Mouse (Mus musculus): ENCODE data around the gene BC053393. TPM values are rescaled to one million over a fixed set of nuclear protein-coding genes. Genes with fewer than 3 reads are reported as not detected.

Gene BC053393
- not detected in 2 replicates for polyA plus RNA-seq (2015; fragmentation: Nextera tagmentation; extraction: Ambion mirVana)

DNA sequence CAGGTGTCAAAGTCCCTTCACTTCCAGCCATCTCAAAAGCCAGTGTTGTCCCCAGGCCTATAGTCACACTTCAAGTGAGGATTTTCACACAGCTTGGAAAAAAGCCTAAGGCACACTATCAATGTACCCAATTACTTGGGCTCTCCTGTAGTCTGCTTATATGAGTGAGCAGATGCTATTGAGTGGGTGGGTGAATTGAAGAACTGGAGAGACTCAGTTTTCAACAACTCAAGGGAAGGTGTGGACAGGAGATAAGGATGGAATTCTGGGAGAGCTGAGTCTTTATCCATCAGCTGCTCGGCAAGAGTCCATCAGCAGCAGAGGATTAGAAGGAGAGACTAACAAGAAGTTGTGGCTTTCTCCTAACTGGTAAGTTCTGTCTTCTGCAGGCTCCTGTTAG, at the start of gene BC053393:
BC053393 (plus strand) TSS at position 210 of the 400 bp plus-strand sequence.
- Histone ChIP-seq H3K27ac (ENCODE audit: low read length) (no peak within 1 kb of the TSS), H3K4me1 (ENCODE audit: control insufficient read depth, insufficient read depth, low read length) (no peaks in the 10 kb centered on the region), H3K27me3 (ENCODE audit: control insufficient read depth, insufficient read depth, low read length) (no peaks in the 10 kb centered on the region), H3K36me3 (ENCODE audit: control insufficient read depth, insufficient read depth, low read length) (no peaks in the 10 kb centered on the region), H3K9me3 (replicated peaks; ENCODE audit: control insufficient read depth, low read length) (no peaks in the 10 kb centered on the region), H3K9ac (ENCODE audit: low read length) (no peak within 1 kb of the TSS), H3K4me3 (replicated peaks; ENCODE audit: low read length) (no peak within 1 kb of the TSS), H3K4me2 (ENCODE audit: low read depth, low read length) (no peak within 1 kb of the TSS)
- 61% methylated on average over 1 of the region's 1 CpGs for WGBS
- no peak for ATAC-seq (ENCODE audit: insufficient read depth, low FRiP score)

DNA sequence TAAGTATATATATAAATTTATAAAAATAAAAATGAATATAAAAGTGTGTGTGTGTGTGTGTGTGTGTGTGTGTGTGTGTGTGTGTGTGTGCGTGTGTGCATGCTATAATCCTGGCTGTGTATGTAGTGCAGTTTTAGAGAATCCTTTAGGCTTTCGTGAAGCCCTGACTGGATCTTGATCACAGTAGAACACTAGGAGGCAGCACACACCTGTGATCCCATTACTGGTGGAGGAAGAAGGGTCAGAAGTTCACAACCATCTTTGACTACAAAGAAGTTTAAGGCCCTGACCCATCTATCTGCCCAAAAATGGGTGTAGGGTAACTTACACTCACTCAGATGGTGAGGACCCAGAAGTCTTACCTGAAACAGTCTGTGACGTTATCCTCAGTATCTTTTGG, 48.6 kb upstream of the BC053393 start:
- Histone ChIP-seq H3K27ac (ENCODE audit: low read length) (no peak overlapping the region), H3K4me3 (replicated peaks; ENCODE audit: low read length) (no peak overlapping the region), H3K4me2 (ENCODE audit: low read depth, low read length) (no peak overlapping the region), H3K9ac (ENCODE audit: low read length) (no peak overlapping the region), H3K9me3 (replicated peaks; ENCODE audit: control insufficient read depth, low read length) (no peaks in the 10 kb centered on the region), H3K27me3 (ENCODE audit: control insufficient read depth, insufficient read depth, low read length) (no peaks in the 10 kb centered on the region), H3K36me3 (ENCODE audit: control insufficient read depth, insufficient read depth, low read length) (no peaks in the 10 kb centered on the region), H3K4me1 (ENCODE audit: control insufficient read depth, insufficient read depth, low read length) (no peaks in the 10 kb centered on the region)
- WGBS, result 74% methylated on average over 3 of the region's 3 CpGs
- ATAC-seq (ENCODE audit: insufficient read depth, low FRiP score), result no peak

- no peaks in the 10 kb centered on the region for H3K27me3 ChIP-seq (ENCODE audit: control insufficient read depth, insufficient read depth, low read length)
- H3K4me3 ChIP-seq (replicated peaks; ENCODE audit: low read length), result no peak within 1 kb of the TSS
- no peaks in the 10 kb centered on the region for H3K36me3 ChIP-seq (ENCODE audit: control insufficient read depth, insufficient read depth, low read length)
- ATAC-seq (ENCODE audit: insufficient read depth, low FRiP score), result no peak
- no peaks in the 10 kb centered on the region for H3K9me3 ChIP-seq (replicated peaks; ENCODE audit: control insufficient read depth, low read length)
- no peak within 1 kb of the TSS for H3K27ac ChIP-seq (ENCODE audit: low read length)
- H3K9ac ChIP-seq (ENCODE audit: low read length), result no peak within 1 kb of the TSS
- H3K4me2 ChIP-seq (ENCODE audit: low read depth, low read length), result no peak within 1 kb of the TSS
- WGBS, result 85% methylated on average over 2 of the region's 2 CpGs
- no peaks in the 10 kb centered on the region for H3K4me1 ChIP-seq (ENCODE audit: control insufficient read depth, insufficient read depth, low read length)
Observed at GRCm38 (mm10) chr11:46523912-46524311, 47.4 kb upstream of the BC053393 start, which contains the start of gene Gm12169. Gene Gm12169 (plus strand): TSS chr11:46524212.

DNA sequence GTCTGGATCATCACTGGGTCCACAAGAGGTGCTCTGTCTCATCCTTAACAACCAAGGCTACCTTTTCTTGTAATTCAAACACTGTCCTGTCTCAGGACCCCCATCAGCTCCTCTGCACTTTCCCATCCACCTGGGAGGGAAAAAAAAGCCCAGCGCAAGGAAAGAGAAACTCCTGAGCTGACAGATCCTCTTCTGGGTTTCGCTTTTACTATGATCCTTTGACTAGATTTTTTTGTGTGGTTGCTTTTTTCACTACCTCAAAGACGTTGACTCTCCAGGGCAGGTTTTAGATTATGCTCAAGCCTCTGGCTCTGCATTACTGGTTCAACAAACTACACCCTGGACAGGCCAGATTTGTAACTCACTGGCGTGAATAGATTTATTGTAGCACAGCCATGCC, 41.2 kb upstream of the BC053393 start:
- Histone ChIP-seq H3K9ac (ENCODE audit: low read length) (no peak overlapping the region), H3K27ac (ENCODE audit: low read length) (no peak overlapping the region), H3K27me3 (ENCODE audit: control insufficient read depth, insufficient read depth, low read length) (no peaks in the 10 kb centered on the region), H3K4me2 (ENCODE audit: low read depth, low read length) (no peak overlapping the region), H3K4me1 (ENCODE audit: control insufficient read depth, insufficient read depth, low read length) (no peaks in the 10 kb centered on the region), H3K9me3 (replicated peaks; ENCODE audit: control insufficient read depth, low read length) (no peaks in the 10 kb centered on the region), H3K4me3 (replicated peaks; ENCODE audit: low read length) (no peak overlapping the region), H3K36me3 (ENCODE audit: control insufficient read depth, insufficient read depth, low read length) (no peaks in the 10 kb centered on the region)
- ATAC-seq (ENCODE audit: insufficient read depth, low FRiP score), result no peak
- 66% methylated on average over 4 of the region's 4 CpGs for WGBS

DNA sequence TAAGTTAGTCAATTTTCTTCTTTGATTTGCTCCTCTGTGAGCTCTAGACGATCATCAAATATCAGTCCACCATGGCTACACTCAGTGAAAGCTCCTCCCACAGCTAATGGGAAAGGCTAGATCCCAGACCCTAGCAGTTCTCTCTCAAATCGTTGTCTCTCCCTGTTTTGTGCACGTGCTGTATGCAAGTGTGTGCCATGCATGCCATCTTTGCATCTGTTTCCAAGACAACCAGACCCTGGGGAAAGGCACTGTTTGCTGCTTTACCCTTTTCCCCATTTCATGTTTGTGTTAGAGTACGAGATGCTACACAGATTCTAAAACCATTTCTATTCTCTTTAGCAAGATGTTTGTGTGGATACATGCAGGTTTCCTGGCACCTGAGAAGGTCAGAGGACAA, 34.4 kb upstream of the BC053393 start:
- Histone ChIP-seq H3K36me3 (ENCODE audit: control insufficient read depth, insufficient read depth, low read length) (no peaks in the 10 kb centered on the region), H3K4me1 (ENCODE audit: control insufficient read depth, insufficient read depth, low read length) (no peaks in the 10 kb centered on the region), H3K9ac (ENCODE audit: low read length) (no peak overlapping the region), H3K4me2 (ENCODE audit: low read depth, low read length) (no peak overlapping the region), H3K27me3 (ENCODE audit: control insufficient read depth, insufficient read depth, low read length) (no peaks in the 10 kb centered on the region), H3K4me3 (replicated peaks; ENCODE audit: low read length) (no peak overlapping the region), H3K27ac (ENCODE audit: low read length) (no peak overlapping the region), H3K9me3 (replicated peaks; ENCODE audit: control insufficient read depth, low read length) (no peaks in the 10 kb centered on the region)
- WGBS, result 80% methylated on average over 4 of the region's 4 CpGs
- no peak for ATAC-seq (ENCODE audit: insufficient read depth, low FRiP score)

DNA sequence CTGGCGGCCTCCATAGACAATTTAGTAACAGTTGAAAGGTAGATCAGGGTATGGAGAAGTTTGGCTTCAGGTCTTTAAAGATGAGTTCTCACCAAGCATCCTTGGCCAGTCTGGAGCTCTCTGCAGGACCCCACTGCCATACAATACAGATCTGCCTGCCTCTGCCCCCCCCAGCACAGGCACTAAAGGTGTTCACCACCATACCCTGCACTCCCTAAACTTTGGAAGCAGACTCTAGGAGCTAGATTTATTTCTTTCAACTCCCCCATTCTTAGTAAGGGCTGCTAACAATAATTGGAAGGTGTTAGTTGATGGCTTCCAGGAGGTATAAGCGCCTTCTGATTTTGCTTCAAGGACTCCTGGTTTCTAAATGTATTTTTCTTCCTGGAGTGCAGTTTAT, 27.8 kb upstream of the BC053393 start:
- Histone ChIP-seq H3K4me1 (ENCODE audit: control insufficient read depth, insufficient read depth, low read length) (no peaks in the 10 kb centered on the region), H3K27me3 (ENCODE audit: control insufficient read depth, insufficient read depth, low read length) (no peaks in the 10 kb centered on the region), H3K9ac (ENCODE audit: low read length) (no peak overlapping the region), H3K4me2 (ENCODE audit: low read depth, low read length) (no peak overlapping the region), H3K36me3 (ENCODE audit: control insufficient read depth, insufficient read depth, low read length) (no peaks in the 10 kb centered on the region), H3K4me3 (replicated peaks; ENCODE audit: low read length) (no peak overlapping the region), H3K9me3 (replicated peaks; ENCODE audit: control insufficient read depth, low read length) (no peaks in the 10 kb centered on the region), H3K27ac (ENCODE audit: low read length) (no peak overlapping the region)
- ATAC-seq (ENCODE audit: insufficient read depth, low FRiP score), result no peak
- 83% methylated on average over 2 of the region's 2 CpGs for WGBS

DNA sequence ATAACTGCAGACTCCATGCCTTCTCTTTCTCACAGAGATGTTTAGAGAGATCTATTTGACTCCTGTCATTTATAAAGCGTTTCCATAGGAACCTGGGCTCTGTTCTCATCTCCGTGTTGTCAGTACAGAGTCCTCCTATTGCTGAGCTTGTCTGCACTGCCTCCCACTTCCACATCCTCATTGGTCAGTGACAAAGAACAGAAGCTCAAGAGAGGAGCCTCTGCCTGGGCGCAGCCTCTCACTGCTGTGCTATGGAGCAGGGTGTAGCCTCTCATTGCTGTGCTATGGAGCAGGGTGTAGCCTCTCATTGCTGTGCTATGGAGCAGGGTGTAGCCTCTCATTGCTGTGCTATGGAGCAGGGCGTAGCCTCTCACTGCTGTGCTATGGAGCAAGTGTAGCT, 21.6 kb upstream of the BC053393 start:
- no peak overlapping the region for H3K4me2 ChIP-seq (ENCODE audit: low read depth, low read length)
- H3K9ac ChIP-seq (ENCODE audit: low read length), result no peak overlapping the region
- no peaks in the 10 kb centered on the region for H3K36me3 ChIP-seq (ENCODE audit: control insufficient read depth, insufficient read depth, low read length)
- WGBS, result 80% methylated on average over 4 of the region's 4 CpGs
- no peaks in the 10 kb centered on the region for H3K27me3 ChIP-seq (ENCODE audit: control insufficient read depth, insufficient read depth, low read length)
- no peak for ATAC-seq (ENCODE audit: insufficient read depth, low FRiP score)
- no peak overlapping the region for H3K4me3 ChIP-seq (replicated peaks; ENCODE audit: low read length)
- H3K9me3 ChIP-seq (replicated peaks; ENCODE audit: control insufficient read depth, low read length), result no peaks in the 10 kb centered on the region
- H3K4me1 ChIP-seq (ENCODE audit: control insufficient read depth, insufficient read depth, low read length), result no peaks in the 10 kb centered on the region
- H3K27ac ChIP-seq (ENCODE audit: low read length), result no peak overlapping the region

DNA sequence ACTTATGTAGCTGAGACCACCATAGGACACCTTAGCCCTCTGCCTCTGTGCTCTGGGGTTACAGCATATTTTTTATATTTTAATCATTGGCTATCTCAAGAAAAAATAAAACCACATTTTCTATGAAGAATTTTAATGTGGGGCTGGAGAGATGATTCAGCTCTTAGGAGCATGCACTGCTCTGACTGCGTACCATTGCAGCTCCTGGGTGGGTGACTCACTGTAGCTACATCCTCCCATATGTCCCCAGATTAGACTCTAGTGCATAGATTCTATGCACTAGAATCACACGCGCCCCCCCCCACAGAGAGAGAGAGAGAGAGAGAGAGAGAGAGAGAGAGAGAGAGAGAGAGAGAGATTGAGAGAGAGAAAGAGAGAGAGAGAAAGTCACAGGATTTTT, 18.6 kb upstream of the BC053393 start:
- ATAC-seq (ENCODE audit: insufficient read depth, low FRiP score), result no peak
- H3K9me3 ChIP-seq (replicated peaks; ENCODE audit: control insufficient read depth, low read length), result no peaks in the 10 kb centered on the region
- H3K36me3 ChIP-seq (ENCODE audit: control insufficient read depth, insufficient read depth, low read length), result no peaks in the 10 kb centered on the region
- H3K27me3 ChIP-seq (ENCODE audit: control insufficient read depth, insufficient read depth, low read length), result no peaks in the 10 kb centered on the region
- no peaks in the 10 kb centered on the region for H3K4me1 ChIP-seq (ENCODE audit: control insufficient read depth, insufficient read depth, low read length)
- no peak overlapping the region for H3K27ac ChIP-seq (ENCODE audit: low read length)
- H3K4me3 ChIP-seq (replicated peaks; ENCODE audit: low read length), result no peak overlapping the region
- H3K9ac ChIP-seq (ENCODE audit: low read length), result no peak overlapping the region
- WGBS, result 84% methylated on average over 3 of the region's 3 CpGs
- no peak overlapping the region for H3K4me2 ChIP-seq (ENCODE audit: low read depth, low read length)

GRCm38 (mm10) chr11:46561096-46561495, 10.2 kb upstream of the BC053393 start:
- Histone ChIP-seq H3K27me3 (ENCODE audit: control insufficient read depth, insufficient read depth, low read length) (no peaks in the 10 kb centered on the region), H3K4me2 (ENCODE audit: low read depth, low read length) (no peak overlapping the region), H3K9ac (ENCODE audit: low read length) (no peak overlapping the region), H3K4me1 (ENCODE audit: control insufficient read depth, insufficient read depth, low read length) (no peaks in the 10 kb centered on the region), H3K27ac (ENCODE audit: low read length) (no peak overlapping the region), H3K4me3 (replicated peaks; ENCODE audit: low read length) (no peak overlapping the region), H3K9me3 (replicated peaks; ENCODE audit: control insufficient read depth, low read length) (no peaks in the 10 kb centered on the region), H3K36me3 (ENCODE audit: control insufficient read depth, insufficient read depth, low read length) (no peaks in the 10 kb centered on the region)
- WGBS, result 75% methylated on average over 4 of the region's 4 CpGs
- ATAC-seq (ENCODE audit: insufficient read depth, low FRiP score), result no peak

DNA sequence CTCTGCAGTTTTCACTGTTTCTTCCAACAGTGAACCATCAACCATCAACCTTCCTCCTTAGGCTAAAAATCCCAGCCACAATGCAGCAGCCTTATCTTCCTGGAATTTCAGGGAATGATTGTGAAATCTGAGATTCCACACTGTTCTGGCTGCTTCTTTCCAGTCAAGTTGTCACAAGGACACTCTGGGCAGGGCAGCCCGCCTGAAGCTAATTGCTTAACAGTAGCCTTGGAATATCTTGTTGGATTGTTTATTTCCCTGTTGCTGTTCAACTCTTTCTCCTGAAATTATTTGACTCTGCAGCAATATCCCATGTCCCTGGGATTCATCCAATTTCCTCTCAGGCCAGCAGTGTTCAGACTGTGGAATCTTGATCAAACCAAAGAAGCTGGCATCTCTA, 6.7 kb upstream of the BC053393 start:
- Histone ChIP-seq H3K9me3 (replicated peaks; ENCODE audit: control insufficient read depth, low read length) (no peaks in the 10 kb centered on the region), H3K27ac (ENCODE audit: low read length) (no peak overlapping the region), H3K27me3 (ENCODE audit: control insufficient read depth, insufficient read depth, low read length) (no peaks in the 10 kb centered on the region), H3K4me3 (replicated peaks; ENCODE audit: low read length) (no peak overlapping the region), H3K9ac (ENCODE audit: low read length) (no peak overlapping the region), H3K4me1 (ENCODE audit: control insufficient read depth, insufficient read depth, low read length) (no peaks in the 10 kb centered on the region), H3K36me3 (ENCODE audit: control insufficient read depth, insufficient read depth, low read length) (no peaks in the 10 kb centered on the region), H3K4me2 (ENCODE audit: low read depth, low read length) (no peak overlapping the region)
- 70% methylated on average over 1 of the region's 1 CpGs for WGBS
- ATAC-seq (ENCODE audit: insufficient read depth, low FRiP score), result no peak

Data from stomach, embryonic 16.5 days (tissue).